Mouse (Mus musculus) olfactory bulb, adult 2 months (tissue): ENCODE results near the gene Ppm1l. TPM values are rescaled to one million over a fixed set of nuclear protein-coding genes. Genes with fewer than 3 reads are reported as not detected.

ENCODE experiments used
- H3K27ac ChIP-seq: fragments of 200-500 bp; 2 replicates; pipeline ENCODE4 v1.5.1; 2012; ENCODE audit warnings: low read depth, low read length; ENCODE audit not compliant: insufficient read depth
- H3K4me1 ChIP-seq: fragments of 200-500 bp; 2 replicates; pipeline ENCODE4 v1.6.1; 2012; ENCODE audit warnings: low read length; ENCODE audit not compliant: control insufficient read depth, insufficient read depth
- H3K4me3 ChIP-seq: fragments of 200-500 bp; 2 replicates; pipeline ENCODE4 v1.5.1; 2012; ENCODE audit warnings: mild to moderate bottlenecking, low read depth, low read length, moderate library complexity; ENCODE audit not compliant: insufficient read depth
- CTCF ChIP-seq: fragments of 200-500 bp; IDR thresholded peaks from 2 replicates; pipeline ENCODE4 v1.5.1; 2012; ENCODE audit warnings: low read depth, mild to moderate bottlenecking, low read length, moderate library complexity; ENCODE audit not compliant: insufficient read depth
- POLR2A ChIP-seq: fragments of 200-500 bp; IDR thresholded peaks from 2 replicates; pipeline ENCODE4 v1.6.1; 2012; ENCODE audit warnings: mild to moderate bottlenecking, low read depth, low read length, moderate library complexity; ENCODE audit not compliant: insufficient read depth
- WGBS: fragments of 180-500 bp; shearing (Covaris S2); methylation state at CpG from one replicate; pipeline ENCODE4 v1.1.7; 2018; 5-methylcytosine and 5-hydroxymethylcytosine counted together
- polyA plus RNA-seq: library from polyadenylated mRNA; stranded (reverse); fragments of >200 nt; gene quantifications from 2 replicates; pipeline ENCODE4 v1.2.4, GENCODE M21; 2012; ENCODE audit warnings: low replicate concordance; ENCODE audit not compliant: missing spikeins, insufficient read depth, insufficient read length

The Ppm1l gene
- polyA plus RNA-seq, 1 experiment, result not detected

DNA sequence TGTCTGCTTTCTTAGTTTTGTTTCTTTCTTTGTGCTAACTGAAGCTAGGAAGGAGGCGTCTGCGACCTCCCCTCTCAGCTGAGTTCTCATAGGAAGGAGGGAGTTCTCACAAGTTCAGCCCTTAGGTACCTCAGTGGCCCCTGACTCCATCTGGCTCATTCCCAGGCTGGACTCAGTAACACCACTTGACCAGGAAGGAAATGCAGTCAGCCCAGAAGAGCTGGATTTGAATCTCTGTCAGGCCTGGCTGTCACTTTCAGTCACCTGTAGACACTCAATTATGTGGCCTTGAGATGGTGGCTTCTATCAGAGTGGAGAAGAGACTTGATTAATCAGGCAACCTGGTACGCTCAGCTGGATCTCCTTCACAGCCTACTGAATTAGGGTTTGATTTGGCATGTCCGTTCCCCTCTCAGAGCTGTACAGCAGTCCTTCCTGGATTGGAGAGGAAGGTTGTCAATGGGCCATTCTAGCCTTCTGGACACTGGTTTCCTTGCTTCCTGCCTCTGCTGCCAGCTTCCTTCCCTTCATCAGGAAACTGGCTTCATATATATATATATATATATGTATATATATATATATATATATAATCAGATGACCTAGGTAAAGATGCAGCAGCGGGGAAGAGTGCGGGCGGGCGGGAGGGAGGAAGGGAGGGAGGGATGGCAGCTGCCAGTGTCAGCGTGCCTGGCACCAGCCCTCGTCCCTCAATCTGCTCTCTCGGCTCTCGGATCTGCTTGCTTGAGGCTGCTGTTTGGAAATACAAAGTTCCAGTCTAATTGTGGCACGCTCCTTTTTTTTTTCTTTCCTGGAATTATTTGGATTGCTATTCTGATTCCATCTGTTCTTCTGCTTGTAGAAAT is 45.1 kb downstream of the Ppm1l start:
- no peak overlapping the region for H3K4me3 ChIP-seq
- H3K4me1 ChIP-seq, result peaks cover 18% of the 10 kb centered on the region
- TF ChIP-seq CTCF (no peak), POLR2A (no peak)
- H3K27ac ChIP-seq, result no peak overlapping the region
- WGBS, result 75% methylated on average over 13 of the region's 13 CpGs

DNA sequence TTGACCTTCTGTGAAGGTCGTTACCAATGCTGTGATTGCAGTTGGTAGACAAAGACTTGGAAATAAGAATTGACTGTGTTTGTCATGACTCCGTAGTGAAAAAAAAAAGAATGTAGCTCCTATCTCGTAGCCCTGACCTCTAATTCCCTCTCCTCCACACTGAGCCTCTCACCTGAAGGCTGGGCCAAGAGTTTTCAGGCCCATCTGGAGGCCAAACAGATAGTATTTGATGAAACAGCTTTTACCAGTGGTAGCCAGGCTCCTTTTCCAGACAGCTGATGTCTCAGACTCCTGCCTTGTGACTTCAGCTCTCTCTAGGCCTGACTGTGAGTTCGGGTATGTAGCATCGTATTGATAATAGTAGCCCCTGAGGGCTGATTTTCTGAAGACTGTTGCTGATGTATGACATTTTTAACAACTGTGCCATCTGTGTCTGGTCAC is 45.7 kb downstream of the Ppm1l start:
- TF ChIP-seq CTCF (no peak), POLR2A (no peak)
- WGBS, result 83% methylated on average over 5 of the region's 5 CpGs
- peak overlapping the region; percentile 9; the same call in 1 of the 2 replicates for H3K27ac ChIP-seq

GRCm38 (mm10) chr3:69362906-69363305 is 46.2 kb downstream of the Ppm1l start:
- 66% methylated on average over 4 of the region's 4 CpGs for WGBS
- TF ChIP-seq POLR2A (no peak), CTCF (no peak)
- Histone ChIP-seq H3K27ac (no peak overlapping the region), H3K4me1 (peaks cover 20% of the 10 kb centered on the region), H3K4me3 (no peak overlapping the region)

More for the DNA sequence above, 45.7 kb downstream of the Ppm1l start:
- no peak overlapping the region for H3K4me3 ChIP-seq
- peaks cover 22% of the 10 kb centered on the region for H3K4me1 ChIP-seq

DNA sequence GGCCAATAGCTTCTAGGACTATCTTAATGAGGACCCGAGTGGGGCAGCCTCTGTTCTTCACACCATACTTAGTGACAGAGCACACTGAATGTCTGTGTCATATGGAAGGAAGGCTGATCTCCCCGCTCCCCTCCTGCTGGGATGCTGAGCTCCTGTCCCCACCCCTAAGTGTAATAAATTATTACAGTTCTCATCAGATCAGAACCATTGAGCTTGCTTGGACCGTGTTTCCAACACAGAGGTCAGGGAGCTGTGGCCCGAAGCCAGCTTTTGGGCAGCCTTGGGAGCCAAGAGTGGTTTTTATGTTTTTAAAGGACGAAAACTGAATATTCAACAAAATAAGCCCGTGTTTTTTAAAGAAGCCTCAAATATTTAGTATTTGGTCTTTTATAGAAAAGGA is 47.5 kb downstream of the Ppm1l start:
- WGBS, result 78% methylated on average over 6 of the region's 6 CpGs
- no peak overlapping the region for H3K4me3 ChIP-seq
- no peak for TF ChIP-seq POLR2A
- no peak for TF ChIP-seq CTCF
- H3K27ac ChIP-seq, result no peak overlapping the region
- H3K4me1 ChIP-seq, result peaks cover 18% of the 10 kb centered on the region

GRCm38 (mm10) chr3:69367916-69368315 is 51.3 kb downstream of the Ppm1l start:
- Histone ChIP-seq H3K4me3 (no peak overlapping the region), H3K27ac (no peak overlapping the region), H3K4me1 (peaks cover 12% of the 10 kb centered on the region)
- no peak for TF ChIP-seq POLR2A
- no peak for TF ChIP-seq CTCF
- 91% methylated on average over 9 of the region's 9 CpGs for WGBS

- H3K4me3 ChIP-seq, result no peak overlapping the region
- H3K27ac ChIP-seq, result no peak overlapping the region
- peaks cover 9% of the 10 kb centered on the region for H3K4me1 ChIP-seq
- 83% methylated on average over 3 of the region's 3 CpGs for WGBS
- TF ChIP-seq CTCF (no peak), POLR2A (no peak)
Measured at GRCm38 (mm10) chr3:69372731-69373130, 56.1 kb downstream of the Ppm1l start.

- H3K27ac ChIP-seq, result no peak overlapping the region
- no peak overlapping the region for H3K4me3 ChIP-seq
- TF ChIP-seq CTCF (no peak), POLR2A (no peak)
- 56% methylated on average over 10 of the region's 10 CpGs for WGBS
- peaks cover 5% of the 10 kb centered on the region; the same call in 1 of the 2 replicates for H3K4me1 ChIP-seq
Measured at GRCm38 (mm10) chr3:69373544-69374306, 57.1 kb downstream of the Ppm1l start.

- WGBS, result 93% methylated on average over 5 of the region's 5 CpGs
- Histone ChIP-seq H3K4me1 (peaks cover 5% of the 10 kb centered on the region; the same call in 1 of the 2 replicates), H3K27ac (no peak overlapping the region), H3K4me3 (no peak overlapping the region)
- TF ChIP-seq POLR2A (no peak), CTCF (no peak)
Measured at GRCm38 (mm10) chr3:69374538-69374937, 57.9 kb downstream of the Ppm1l start.

DNA sequence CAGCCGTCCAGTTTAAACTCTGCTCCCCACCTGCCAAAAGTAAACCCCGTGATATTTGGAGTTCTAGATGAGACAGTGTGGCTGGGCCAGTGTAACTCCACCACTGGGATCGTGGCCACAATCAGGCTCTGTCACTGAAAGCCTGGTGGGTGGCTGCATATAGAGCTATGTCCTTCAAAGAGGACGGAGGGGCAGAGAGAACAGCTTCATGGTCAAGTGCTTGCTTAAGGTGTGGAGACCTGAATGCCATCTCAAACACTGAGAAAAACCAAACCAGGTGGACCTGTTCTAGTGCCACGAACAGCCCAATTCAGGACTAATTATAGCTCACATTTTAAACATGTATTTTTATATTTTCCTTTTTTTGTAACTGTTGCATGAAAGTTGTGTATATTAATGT is 58.3 kb downstream of the Ppm1l start:
- no peak for TF ChIP-seq CTCF
- no peak overlapping the region for H3K27ac ChIP-seq
- H3K4me3 ChIP-seq, result no peak overlapping the region
- H3K4me1 ChIP-seq, result peaks cover 5% of the 10 kb centered on the region; the same call in 1 of the 2 replicates
- 85% methylated on average over 5 of the region's 5 CpGs for WGBS
